Mouse (Mus musculus) lung, postnatal 0 days (tissue): Measurements from ENCODE around the gene Prr13.

Source experiments
- CTCF ChIP-seq: IDR thresholded peaks from 2 replicates; pipeline ENCODE4 v1.5.1; 2016; ENCODE audit warnings: antibody characterized with exemption, mild to moderate bottlenecking
- EP300 ChIP-seq: IDR thresholded peaks from 2 replicates; pipeline ENCODE4 v1.6.1; 2016; ENCODE audit warnings: antibody characterized with exemption, mild to moderate bottlenecking, control low read depth

- TF ChIP-seq CTCF (no peak), EP300 (no peak)
Measured at GRCm38 (mm10) chr15:102506864-102507263, 48.0 kb downstream of the Prr13 start.
